Mouse (Mus musculus): Measurements from ENCODE around the gene Pak1.

Gene Pak1

GRCm38 (mm10) chr7:97863512-97863911, 75.2 kb downstream of the Pak1 start:
- no peak for DNase-seq

- DNase-seq, result no peak
These were observed 76.2 kb downstream of the Pak1 start for GRCm38 (mm10) chr7:97864531-97864930.

- DNase-seq, result peak; percentile 48 to 65
These were observed 79.5 kb downstream of the Pak1 start for GRCm38 (mm10) chr7:97867866-97868265.

DNA sequence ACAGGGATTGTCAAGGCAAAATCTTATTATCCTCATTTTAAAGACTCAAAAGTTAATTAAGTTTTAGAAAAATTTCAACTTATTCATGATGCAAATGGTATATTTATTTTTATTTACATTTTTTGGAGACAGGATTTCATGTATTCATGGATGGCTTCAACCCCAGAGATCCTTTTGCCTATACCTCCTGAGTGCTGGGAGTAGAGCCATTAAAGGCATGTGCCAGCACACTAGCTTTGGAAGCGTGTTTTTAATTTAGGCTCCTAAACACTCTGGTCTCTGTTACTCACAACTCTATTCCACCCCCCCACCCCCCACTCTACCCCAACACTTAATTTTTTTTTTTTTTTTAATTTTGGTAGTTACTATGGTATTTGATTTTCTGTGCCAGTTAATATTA, 80.4 kb downstream of the Pak1 start:
- no peak for DNase-seq

DNA sequence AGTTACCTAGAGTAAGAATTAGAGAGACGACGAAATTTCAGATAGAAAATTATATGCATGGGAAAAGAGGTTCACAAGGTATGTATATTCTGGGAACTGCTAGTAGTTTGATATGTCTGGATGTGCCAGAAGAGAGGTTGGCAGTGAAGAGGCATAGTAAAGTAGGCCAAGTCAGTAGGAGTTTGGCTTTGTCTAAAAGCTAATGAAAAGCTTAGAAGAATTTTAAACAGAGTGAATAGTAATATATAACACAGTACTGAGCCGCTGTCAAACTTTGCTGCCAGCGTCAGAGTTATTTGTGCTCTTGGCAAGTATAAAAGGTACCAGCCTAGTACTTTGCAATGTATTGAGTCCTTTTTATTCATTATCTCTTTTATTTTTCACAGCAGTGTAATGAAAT, 84.1 kb downstream of the Pak1 start:
- DNase-seq, result no peak

DNA sequence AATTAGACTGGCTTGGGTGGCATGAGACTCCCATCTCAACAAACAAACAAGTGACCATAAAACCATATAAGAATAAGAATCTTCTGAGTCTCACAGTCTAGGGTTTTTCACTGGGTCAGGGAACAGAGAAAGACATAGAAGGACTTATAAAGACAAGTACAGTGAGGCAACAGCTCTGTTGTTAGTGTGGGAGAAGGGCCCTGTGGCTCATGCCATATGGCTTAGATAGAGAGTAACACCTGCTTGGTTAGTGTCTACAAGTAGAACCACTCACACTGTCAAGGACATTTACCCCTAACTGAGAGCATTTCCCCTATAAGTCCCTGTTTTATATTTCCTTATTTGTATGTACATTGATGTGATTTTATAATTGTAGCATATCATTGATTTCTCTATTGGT, 85.0 kb downstream of the Pak1 start:
- DNase-seq, result peak; percentile 30 to 53

DNA sequence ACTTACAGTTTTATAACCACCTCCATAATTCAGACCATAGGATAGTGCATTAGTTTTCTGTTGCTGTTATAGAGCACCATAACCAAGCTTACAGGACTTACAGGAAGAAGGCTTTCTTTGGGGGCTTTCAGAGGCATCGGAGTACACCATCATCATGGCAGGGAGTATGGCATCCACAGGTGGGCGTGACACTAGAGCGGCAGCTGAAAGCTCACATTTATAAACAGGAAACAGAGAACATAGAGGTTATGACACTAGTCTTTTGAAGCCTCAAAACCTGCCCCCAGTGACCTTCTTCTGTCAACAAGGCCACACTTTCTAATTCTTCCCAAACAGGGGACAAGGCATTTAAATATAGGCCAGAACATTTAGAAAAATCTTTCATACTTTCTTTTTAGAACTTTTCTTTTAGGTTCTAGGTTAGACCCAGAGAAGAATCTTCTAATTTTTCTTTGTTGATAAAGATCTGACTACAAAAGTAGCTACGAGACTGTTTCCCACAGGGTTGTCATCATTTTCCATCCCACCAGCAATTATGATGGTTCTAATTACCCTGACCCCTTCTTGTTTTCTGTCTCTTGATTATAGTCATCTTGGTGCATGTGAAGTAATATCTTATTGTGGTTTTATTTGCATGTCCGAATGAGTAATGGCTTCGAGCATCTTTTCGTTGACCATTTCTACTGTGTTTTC, 89.7 kb downstream of the Pak1 start:
- DNase-seq, result no peak

DNA sequence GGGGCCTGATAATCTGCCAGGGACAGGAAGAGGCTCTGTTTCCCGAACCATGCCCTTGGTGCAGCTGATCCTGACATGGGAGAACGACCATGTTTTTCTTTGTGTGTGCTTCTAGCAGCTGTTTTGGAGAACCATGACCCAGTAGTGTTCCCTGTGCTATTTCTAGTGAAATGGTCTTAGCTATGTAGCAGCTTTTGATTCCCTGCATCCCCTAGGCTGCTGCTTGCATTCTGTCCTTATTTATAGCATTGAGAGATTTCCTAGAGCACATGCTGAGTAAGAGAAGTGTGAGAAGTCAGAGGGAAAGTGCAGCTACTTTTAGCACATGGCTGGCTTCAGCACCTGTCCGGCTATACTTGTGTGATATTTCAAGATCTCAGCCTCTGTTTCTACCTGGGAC, 123.3 kb downstream of the Pak1 start:
- DNase-seq, result no peak

- DNase-seq, result peak; percentile 22 to 44
These were observed 126.6 kb downstream of the Pak1 start for GRCm38 (mm10) chr7:97914833-97915516.

DNA sequence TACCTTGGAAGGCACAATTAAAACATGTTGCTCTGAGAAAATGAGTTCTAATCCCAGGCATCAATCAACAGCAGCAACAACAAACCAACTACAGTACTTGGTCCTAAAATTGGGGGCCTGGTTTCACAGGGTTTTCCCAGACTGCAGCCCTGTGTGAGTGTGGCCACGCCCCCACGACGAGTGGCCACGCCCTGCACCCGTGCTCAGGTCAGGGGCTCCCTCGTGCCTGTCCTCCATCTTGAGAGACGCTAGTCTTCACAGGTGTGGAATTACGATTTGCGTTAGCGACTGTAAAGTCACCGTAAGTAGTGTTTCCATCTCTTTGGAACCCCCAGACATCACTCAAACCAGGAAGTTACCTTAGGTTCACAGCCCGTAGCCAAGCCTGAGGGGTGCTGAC, 131.4 kb downstream of the Pak1 start, which contains the start of gene Gdpd4:
TSS of gene Gdpd4 (plus strand) at position 214 of the 400 bp plus-strand sequence.
- DNase-seq, result no peak

DNA sequence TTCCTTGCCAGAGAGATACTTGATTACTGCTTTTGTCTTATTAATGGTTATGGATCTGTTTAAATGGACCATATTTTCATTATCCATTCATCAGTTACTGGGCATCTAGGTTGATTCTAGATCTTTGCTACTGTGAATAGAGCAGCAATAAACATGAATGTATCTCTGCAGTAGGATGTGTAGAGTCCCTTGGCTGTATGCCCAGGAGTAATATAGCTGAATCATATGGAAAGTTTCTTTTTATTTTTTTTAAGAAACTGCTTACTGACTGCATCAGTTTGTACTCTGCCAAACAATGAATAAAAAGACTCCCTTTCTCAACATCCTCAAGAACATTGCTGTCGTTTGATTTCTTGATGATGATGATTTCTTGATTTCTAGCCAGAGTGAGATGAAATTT, 137.5 kb downstream of the Pak1 start:
- no peak for DNase-seq

DNA sequence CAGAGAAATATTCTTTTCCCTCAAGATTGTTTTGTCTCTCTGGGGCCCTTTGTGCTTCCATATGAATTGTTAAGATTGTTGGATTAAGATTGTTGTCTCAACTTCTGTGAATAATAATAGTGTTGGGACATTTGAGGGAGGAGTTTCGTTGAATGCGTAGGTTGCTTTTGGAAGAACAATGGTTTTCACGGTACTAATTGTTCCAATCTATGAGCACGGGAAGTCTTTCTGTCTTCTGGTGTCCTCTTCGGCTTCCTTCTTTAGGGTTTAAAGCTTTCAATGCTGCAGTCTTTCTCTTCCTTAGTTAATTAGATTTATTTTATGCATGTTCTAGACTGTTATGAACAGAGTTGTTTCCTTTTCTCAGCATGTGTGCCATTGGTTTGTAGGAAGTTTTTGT, 138.6 kb downstream of the Pak1 start:
- no peak for DNase-seq

DNA sequence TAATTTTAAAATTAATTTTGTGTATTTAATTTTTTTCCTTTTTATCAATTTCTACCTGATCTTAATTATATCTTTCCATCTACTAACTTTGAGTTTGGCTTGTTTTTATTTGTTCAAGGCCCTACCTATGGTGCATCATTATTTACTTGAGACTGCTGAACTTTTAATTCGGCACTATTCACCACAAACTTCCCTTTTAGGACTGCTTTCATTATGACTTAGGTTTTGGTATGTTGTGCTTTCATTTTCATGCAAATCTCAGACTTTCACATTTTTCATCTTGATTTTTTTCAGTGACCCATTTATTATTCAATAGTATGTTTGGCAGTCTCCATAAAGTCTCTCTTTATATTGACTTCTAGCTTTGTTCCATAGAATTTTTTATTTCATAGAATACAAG, 156.1 kb downstream of the Pak1 start:
- DNase-seq, result no peak

All from cerebellum, postnatal 36 days (tissue).